In genomic region chr10:13565080-13565448, GRCm38 (mm10) we compare ENCODE assay signal across 7 mouse cellular contexts. TPM values are rescaled to one million over a fixed set of nuclear protein-coding genes. Genes with fewer than 3 reads are reported as not detected.
A peak's percentile ranks its signal among the peaks of the same experiment; 100 is the strongest.
DNase-seq lines count a peak whose midpoint lies in the region; ATAC-seq and TF ChIP-seq lines count a peak whose summit lies in the region.

No protein-coding gene starts in this region.

- no peak overlapping the region for H3K9ac ChIP-seq in lung, embryonic 15.5 days
- 0 out of 2 replicates have a peak overlapping the region, but pooled peaks have one; percentile 9 for H3K9ac ChIP-seq in hindbrain, embryonic 14.5 days
- no peak overlapping the region for H3K9ac ChIP-seq in liver, embryonic 14.5 days (replicated peaks)
- H3K9ac ChIP-seq in stomach, postnatal 0 days (ENCODE audit: low read length): no peak overlapping the region

- H3K36me3 ChIP-seq in lung, embryonic 15.5 days: peaks cover 5% of the 10 kb centered on the region; the same call in 1 of the 2 replicates
- H3K36me3 ChIP-seq in hindbrain, embryonic 14.5 days (replicated peaks; ENCODE audit: control insufficient read depth, insufficient read depth): no peaks in the 10 kb centered on the region; the same call in 1 of the 2 replicates
- no peaks in the 10 kb centered on the region; the same call in 1 of the 2 replicates for H3K36me3 ChIP-seq in liver, embryonic 14.5 days (replicated peaks; ENCODE audit: control insufficient read depth, insufficient read depth, low read depth)
- H3K36me3 ChIP-seq in stomach, postnatal 0 days (ENCODE audit: control insufficient read depth, insufficient read depth, low read length): peaks cover 3% of the 10 kb centered on the region; the same call in 1 of the 2 replicates

- no peak for DNase-seq in lung, postnatal 36 days
- DNase-seq in hindbrain, embryonic 14.5 days (ENCODE audit: low spot score): no peak
- no peak for DNase-seq in liver, embryonic 14.5 days (ENCODE audit: low read depth in 3 of 3, low spot score in 3 of 3)
- DNase-seq in stomach, postnatal 0 days (ENCODE audit: low spot score): no peak
- no peak for DNase-seq in adrenal gland, postnatal 25 days
- DNase-seq in thymus, postnatal 4 days: no peak

- H3K9me3 ChIP-seq in lung, embryonic 15.5 days: no peaks in the 10 kb centered on the region
- no peaks in the 10 kb centered on the region for H3K9me3 ChIP-seq in hindbrain, embryonic 14.5 days (ENCODE audit: control insufficient read depth, low read length)
- H3K9me3 ChIP-seq in liver, embryonic 14.5 days (ENCODE audit: control insufficient read depth, low read length): no peaks in the 10 kb centered on the region
- H3K9me3 ChIP-seq in stomach, postnatal 0 days (ENCODE audit: control insufficient read depth, low read length): no peaks in the 10 kb centered on the region

- ATAC-seq in lung, embryonic 15.5 days (ENCODE audit: borderline replicate concordance, extremely low read depth, low FRiP score, low TSS enrichment): no peak
- ATAC-seq in hindbrain, embryonic 14.5 days (ENCODE audit: low FRiP score): no peak
- no peak for ATAC-seq in liver, embryonic 14.5 days (ENCODE audit: insufficient read depth)
- no peak for ATAC-seq in stomach, postnatal 0 days (ENCODE audit: low FRiP score, low TSS enrichment)

- TF ChIP-seq EP300 in liver, embryonic 14.5 days (IDR thresholded peaks at IDR 0.05; ENCODE audit: low read depth): no peak
- no peak for TF ChIP-seq EP300 in stomach, postnatal 0 days (optimal IDR thresholded peaks at IDR 0.05)

- no peaks in the 10 kb centered on the region for H3K27me3 ChIP-seq in lung, embryonic 15.5 days
- H3K27me3 ChIP-seq in hindbrain, embryonic 14.5 days (ENCODE audit: control insufficient read depth, insufficient read depth, low read length): no peaks in the 10 kb centered on the region
- H3K27me3 ChIP-seq in liver, embryonic 14.5 days (ENCODE audit: control insufficient read depth, insufficient read depth, low read length): no peaks in the 10 kb centered on the region
- H3K27me3 ChIP-seq in stomach, postnatal 0 days (ENCODE audit: control insufficient read depth, insufficient read depth, low read length): no peaks in the 10 kb centered on the region

- TF ChIP-seq CTCF in liver, embryonic 14.5 days (IDR thresholded peaks at IDR 0.05; ENCODE audit: low read depth): no peak
- no peak for TF ChIP-seq CTCF in stomach, postnatal 0 days (IDR thresholded peaks at IDR 0.05; ENCODE audit: low read depth)

- 42% methylated on average over 8 of the region's 8 CpGs for WGBS in lung, embryonic 15.5 days
- WGBS in hindbrain, embryonic 14.5 days: 54% methylated on average over 8 of the region's 8 CpGs
- WGBS in liver, embryonic 14.5 days (ENCODE audit: insufficient replicate concordance): 58% methylated on average over 8 of the region's 8 CpGs
- WGBS in stomach, postnatal 0 days: 36% methylated on average over 8 of the region's 8 CpGs

- H3K4me2 ChIP-seq in lung, embryonic 15.5 days: peak overlapping the region; percentile 46
- peak overlapping the region; percentile 55 for H3K4me2 ChIP-seq in hindbrain, embryonic 14.5 days (replicated peaks)
- H3K4me2 ChIP-seq in liver, embryonic 14.5 days (ENCODE audit: low read depth): peak overlapping the region; percentile 18; the same call in 1 of the 2 replicates
- peak overlapping the region; percentile 42 for H3K4me2 ChIP-seq in stomach, postnatal 0 days (replicated peaks; ENCODE audit: low read depth)

- no peak overlapping the region; the same call in 1 of the 2 replicates for H3K4me3 ChIP-seq in lung, embryonic 15.5 days
- H3K4me3 ChIP-seq in hindbrain, embryonic 14.5 days (replicated peaks; ENCODE audit: low read length): peak overlapping the region; percentile 11; the same call in 1 of the 2 replicates
- no peak overlapping the region for H3K4me3 ChIP-seq in liver, embryonic 14.5 days (ENCODE audit: insufficient read depth in 1 of 2, low read depth in 2 of 2, low read length in 2 of 2)
- H3K4me3 ChIP-seq in stomach, postnatal 0 days (ENCODE audit: low read depth, low read length): no peak overlapping the region

- H3K4me1 ChIP-seq in lung, embryonic 15.5 days: peaks cover 9% of the 10 kb centered on the region; the same call in 1 of the 2 replicates
- H3K4me1 ChIP-seq in hindbrain, embryonic 14.5 days (replicated peaks; ENCODE audit: control insufficient read depth, insufficient read depth, low read length): 0 out of 2 replicates have a peak, but pooled peaks cover 3% of the 10 kb centered on the region
- H3K4me1 ChIP-seq in liver, embryonic 14.5 days (replicated peaks; ENCODE audit: control insufficient read depth in 2 of 2, insufficient read depth in 2 of 2, low read length in 1 of 2): no peaks in the 10 kb centered on the region
- H3K4me1 ChIP-seq in stomach, postnatal 0 days (replicated peaks; ENCODE audit: control insufficient read depth, insufficient read depth): no peaks in the 10 kb centered on the region

- no peak overlapping the region for H3K27ac ChIP-seq in lung, embryonic 15.5 days
- H3K27ac ChIP-seq in hindbrain, embryonic 14.5 days: no peak overlapping the region
- H3K27ac ChIP-seq in liver, embryonic 14.5 days: no peak overlapping the region
- H3K27ac ChIP-seq in stomach, postnatal 0 days (replicated peaks): no peak overlapping the region

RNA-seq across cellular contexts. Expression of gene Pex3, which starts 12.1 kb away (rescaled TPM):
- polyA plus RNA-seq in lung, embryonic 15.5 days (2015; fragmentation: Nextera tagmentation; extraction: Ambion mirVana): 20.2 and 23.4 TPM in 2 replicates
- polyA plus RNA-seq in hindbrain, embryonic 14.5 days (2014; fragmentation: Nextera tagmentation; extraction: Ambion mirVana): 30.8 and 32.1 TPM in 2 replicates
- polyA plus RNA-seq in liver, embryonic 14.5 days (2012; rRNA removed): 5.2 and 7.5 TPM in 2 replicates
- 10.6 and 13.8 TPM in 2 replicates for polyA plus RNA-seq in liver, embryonic 14.5 days (2014; fragmentation: Nextera tagmentation; extraction: Ambion mirVana)
- 20.8 and 22.2 TPM in 2 replicates for polyA plus RNA-seq in stomach, postnatal 0 days (2015; fragmentation: Nextera tagmentation; extraction: Ambion mirVana)
- total RNA-seq in adrenal gland, postnatal 25 days (2021): 29.9 and 32.9 TPM in 2 replicates

RNA-seq across cellular contexts. Expression of gene Adat2, which starts 12.4 kb away (rescaled TPM):
- polyA plus RNA-seq in lung, embryonic 15.5 days (2015; fragmentation: Nextera tagmentation; extraction: Ambion mirVana): 4.2 and 4.8 TPM in 2 replicates
- polyA plus RNA-seq in hindbrain, embryonic 14.5 days (2014; fragmentation: Nextera tagmentation; extraction: Ambion mirVana): 2.3 and 2.5 TPM in 2 replicates
- 2.4 and 4.0 TPM in 2 replicates for polyA plus RNA-seq in liver, embryonic 14.5 days (2012; rRNA removed)
- 2.7 and 3.4 TPM in 2 replicates for polyA plus RNA-seq in liver, embryonic 14.5 days (2014; fragmentation: Nextera tagmentation; extraction: Ambion mirVana)
- polyA plus RNA-seq in stomach, postnatal 0 days (2015; fragmentation: Nextera tagmentation; extraction: Ambion mirVana): 3.9 and 4.3 TPM in 2 replicates
- total RNA-seq in adrenal gland, postnatal 25 days (2021): 3.6 and 3.7 TPM in 2 replicates
